Mouse (Mus musculus): ENCODE results near the gene Cbx4. TPM values are rescaled to one million over a fixed set of nuclear protein-coding genes. Genes with fewer than 3 reads are reported as not detected.

The Cbx4 gene
- polyA plus RNA-seq, 1 experiment = 17.2 TPM

DNA sequence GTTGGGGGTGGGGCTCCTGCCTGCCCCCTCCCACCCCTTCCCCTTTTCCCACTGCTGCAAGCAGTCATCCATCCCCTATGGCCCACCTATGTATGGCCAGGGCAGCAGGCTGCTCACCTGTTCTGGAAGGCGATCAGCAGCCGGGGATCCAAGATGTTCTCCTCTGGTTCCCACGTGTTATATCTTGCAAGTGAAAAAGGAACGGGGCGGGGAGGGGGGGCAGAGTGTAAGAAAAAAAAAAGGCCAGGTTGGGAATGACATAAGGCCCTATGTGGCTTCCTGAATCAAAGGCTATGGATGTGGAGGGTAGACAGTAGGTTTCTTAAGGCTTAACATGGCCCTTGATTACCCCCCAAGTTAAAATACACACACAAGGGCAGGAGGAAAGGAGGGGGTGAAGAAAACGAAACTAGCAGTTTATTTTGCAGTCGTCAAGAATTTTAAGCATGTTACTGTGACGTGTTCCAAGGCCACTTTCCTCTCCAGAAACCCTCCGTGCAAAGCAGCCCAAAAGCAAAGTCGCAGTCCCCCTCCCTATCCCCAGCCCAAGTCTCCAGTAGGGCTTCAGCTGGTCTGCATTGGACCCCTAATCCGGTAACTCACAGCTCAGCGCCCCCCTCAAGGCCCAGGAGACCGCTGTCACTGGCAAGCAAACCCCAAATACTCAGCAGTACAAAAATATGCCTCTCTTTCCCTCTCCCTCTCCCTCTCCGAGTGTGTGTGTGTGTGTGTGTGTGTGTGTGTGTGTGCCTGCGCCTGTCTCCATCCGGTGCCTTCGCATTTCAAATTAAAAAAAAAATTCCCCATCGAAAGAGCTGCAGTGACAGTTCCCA lies 1.4 kb downstream of the Cbx4 start:
- Histone ChIP-seq H3K4me3 (ENCODE audit: extremely low read depth, insufficient read depth, insufficient read length) (peak overlapping the region; percentile 96), H3K4me1 (ENCODE audit: control insufficient read depth, insufficient read depth, insufficient read length) (peaks cover 28% of the 10 kb centered on the region), H3K27ac (ENCODE audit: insufficient read depth, low read length) (peak overlapping the region; percentile 96), H3K27me3 (ENCODE audit: control insufficient read depth, insufficient read depth, low read length) (peaks cover 6% of the 10 kb centered on the region), H3K36me3 (ENCODE audit: control insufficient read depth, insufficient read depth, low read length) (peaks cover 20% of the 10 kb centered on the region)
- TF ChIP-seq POLR2A (IDR thresholded peaks at IDR 0.05; ENCODE audit: low read depth, low read length) = no peak
- WGBS = under 1% methylated on average over 18 of the region's 18 CpGs
- peak in 1 of 2 experiments; percentile 36 for DNase-seq (ENCODE audit: low read depth in 1 of 2, low spot score in 2 of 2)

- 3% methylated on average over 28 of the region's 28 CpGs for WGBS
- H3K27me3 ChIP-seq (ENCODE audit: control insufficient read depth, insufficient read depth, low read length) = peaks cover 4% of the 10 kb centered on the region
- H3K36me3 ChIP-seq (ENCODE audit: control insufficient read depth, insufficient read depth, low read length) = peaks cover 26% of the 10 kb centered on the region
- H3K4me1 ChIP-seq (ENCODE audit: control insufficient read depth, insufficient read depth, insufficient read length) = peaks cover 26% of the 10 kb centered on the region
- DNase-seq (ENCODE audit: low read depth in 1 of 2, low spot score in 2 of 2) = peak in 1 of 2 experiments; percentile 43
- TF ChIP-seq POLR2A (IDR thresholded peaks at IDR 0.05; ENCODE audit: low read depth, low read length) (no peak), CTCF (IDR thresholded peaks at IDR 0.05; ENCODE audit: extremely low read depth, insufficient read depth, insufficient read length, insufficient replicate concordance) (peak; percentile 4; the same call in 1 of the 2 replicates)
- H3K4me3 ChIP-seq (ENCODE audit: extremely low read depth, insufficient read depth, insufficient read length) = peak overlapping the region; percentile 96
- peak overlapping the region; percentile 96 for H3K27ac ChIP-seq (ENCODE audit: insufficient read depth, low read length)
Observed at GRCm38 (mm10) chr11:119083724-119084445, 2.1 kb downstream of the Cbx4 start.

DNA sequence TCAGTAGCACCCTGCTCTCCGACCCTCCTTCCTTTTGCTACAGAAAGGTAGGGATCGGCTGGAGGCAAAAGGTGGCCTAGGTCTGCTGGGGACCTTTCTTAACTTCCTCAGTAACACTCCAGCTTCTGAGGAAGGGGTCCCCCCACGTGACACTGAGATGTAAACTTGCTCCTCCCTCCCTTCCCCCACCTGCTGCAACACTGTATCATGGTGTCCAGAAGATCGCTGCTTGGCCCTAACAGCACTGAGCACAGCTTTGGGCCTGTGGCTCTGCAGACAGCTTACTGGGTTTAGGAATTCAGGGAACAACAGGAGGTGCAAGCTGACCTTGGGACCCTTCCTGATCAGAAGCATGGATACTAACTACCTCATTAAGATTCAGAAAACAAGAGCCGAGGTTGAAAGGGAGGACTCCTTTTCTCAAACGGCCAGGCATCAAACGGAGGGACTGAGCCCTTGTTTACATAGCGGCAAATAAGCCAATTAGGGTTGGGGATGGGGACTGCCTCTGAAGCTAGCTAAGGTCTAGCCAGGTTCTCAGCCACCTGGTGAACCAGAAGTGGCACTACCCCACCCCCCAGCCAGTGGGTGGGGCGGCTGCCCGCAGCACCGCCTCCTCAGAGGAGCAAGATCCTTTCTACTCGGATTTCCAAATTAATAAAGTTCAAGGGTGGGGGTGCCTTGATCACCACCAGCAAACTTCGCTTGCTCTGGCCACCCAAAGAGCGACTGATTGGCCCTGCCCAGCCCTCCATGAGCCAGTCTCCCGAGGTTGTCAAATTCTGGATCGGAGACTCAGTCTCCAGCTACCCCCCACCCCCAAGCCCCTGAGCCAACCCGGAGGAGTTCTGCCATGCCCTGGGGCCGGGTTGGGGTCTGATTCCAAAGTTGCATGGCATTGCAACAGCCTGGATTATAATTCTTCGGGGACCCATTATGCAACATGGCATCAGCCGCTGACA lies 3.1 kb downstream of the Cbx4 start:
- H3K36me3 ChIP-seq (ENCODE audit: control insufficient read depth, insufficient read depth, low read length) = peaks cover 26% of the 10 kb centered on the region
- no peak overlapping the region for H3K4me3 ChIP-seq (ENCODE audit: extremely low read depth, insufficient read depth, insufficient read length)
- TF ChIP-seq POLR2A (IDR thresholded peaks at IDR 0.05; ENCODE audit: low read depth, low read length) = no peak
- TF ChIP-seq CTCF (IDR thresholded peaks at IDR 0.05; ENCODE audit: extremely low read depth, insufficient read depth, insufficient read length, insufficient replicate concordance) = no peak
- H3K27ac ChIP-seq (ENCODE audit: insufficient read depth, low read length) = no peak overlapping the region; the same call in 1 of the 2 replicates
- peak in 1 of 2 experiments; percentile 19 for DNase-seq (ENCODE audit: low read depth in 1 of 2, low spot score in 2 of 2)
- H3K27me3 ChIP-seq (ENCODE audit: control insufficient read depth, insufficient read depth, low read length) = no peaks in the 10 kb centered on the region
- WGBS = 54% methylated on average over 20 of the region's 20 CpGs
- peaks cover 21% of the 10 kb centered on the region for H3K4me1 ChIP-seq (ENCODE audit: control insufficient read depth, insufficient read depth, insufficient read length)

DNA sequence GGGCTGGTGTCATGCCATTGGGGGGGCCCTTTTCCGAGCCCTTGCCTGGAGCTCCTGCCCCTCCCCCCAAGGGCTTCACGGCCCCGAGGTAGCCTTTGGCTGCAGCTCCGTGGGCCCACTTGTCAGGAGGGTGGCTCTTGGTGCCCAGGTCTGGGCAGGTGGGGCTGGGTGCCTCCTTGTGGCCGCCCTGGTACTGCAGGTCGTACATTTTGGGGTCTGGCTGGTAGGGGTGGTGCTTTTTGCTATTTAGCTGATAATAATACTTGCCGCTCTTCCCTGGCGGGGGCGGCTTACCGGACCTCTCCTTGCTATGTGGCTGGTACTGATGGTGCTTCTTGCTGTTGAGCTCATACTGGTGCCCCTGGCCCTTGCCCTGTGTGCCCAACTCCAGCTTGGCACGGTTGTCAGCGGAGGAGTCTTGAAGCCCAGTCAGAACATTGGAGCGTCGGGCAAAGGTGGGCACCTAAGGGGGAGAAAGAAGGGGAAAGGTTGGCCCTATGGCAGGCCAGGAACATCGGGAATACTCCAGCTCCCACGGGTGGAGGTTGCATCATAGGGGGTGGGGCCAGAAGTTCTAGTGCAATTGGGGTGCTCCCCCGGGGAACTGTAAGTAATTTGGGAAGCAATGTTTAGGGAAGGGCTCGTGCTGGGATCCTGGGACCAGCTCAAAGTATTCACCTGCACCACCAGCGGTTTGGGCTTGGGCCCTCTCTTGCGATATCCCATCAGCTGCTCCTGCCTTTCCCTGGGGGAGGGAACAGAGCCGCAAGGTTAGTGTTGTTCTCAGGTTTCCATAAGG lies 4.0 kb downstream of the Cbx4 start:
- 78% methylated on average over 21 of the region's 21 CpGs for WGBS
- peak; percentile 61; the same call in 1 of the 2 replicates for TF ChIP-seq CTCF (IDR thresholded peaks at IDR 0.05; ENCODE audit: extremely low read depth, insufficient read depth, insufficient read length, insufficient replicate concordance)
- TF ChIP-seq POLR2A (IDR thresholded peaks at IDR 0.05; ENCODE audit: low read depth, low read length) = no peak
- H3K4me1 ChIP-seq (ENCODE audit: control insufficient read depth, insufficient read depth, insufficient read length) = peaks cover 12% of the 10 kb centered on the region

GRCm38 (mm10) chr11:119081148-119081838 lies 4.7 kb downstream of the Cbx4 start:
- H3K36me3 ChIP-seq (ENCODE audit: control insufficient read depth, insufficient read depth, low read length) = peaks cover 26% of the 10 kb centered on the region
- WGBS = 95% methylated on average over 46 of the region's 47 CpGs
- TF ChIP-seq CTCF (IDR thresholded peaks at IDR 0.05; ENCODE audit: extremely low read depth, insufficient read depth, insufficient read length, insufficient replicate concordance) = no peak
- TF ChIP-seq POLR2A (IDR thresholded peaks at IDR 0.05; ENCODE audit: low read depth, low read length) = no peak
- H3K4me1 ChIP-seq (ENCODE audit: control insufficient read depth, insufficient read depth, insufficient read length) = peaks cover 8% of the 10 kb centered on the region
- no peak for DNase-seq (ENCODE audit: low read depth in 1 of 2, low spot score in 2 of 2)
- no peaks in the 10 kb centered on the region for H3K27me3 ChIP-seq (ENCODE audit: control insufficient read depth, insufficient read depth, low read length)
- H3K27ac ChIP-seq (ENCODE audit: insufficient read depth, low read length) = no peak overlapping the region
- no peak overlapping the region for H3K4me3 ChIP-seq (ENCODE audit: extremely low read depth, insufficient read depth, insufficient read length)

More for the DNA sequence above, 4.0 kb downstream of the Cbx4 start:
- Histone ChIP-seq H3K36me3 (ENCODE audit: control insufficient read depth, insufficient read depth, low read length) (peaks cover 26% of the 10 kb centered on the region), H3K27ac (ENCODE audit: insufficient read depth, low read length) (no peak overlapping the region), H3K4me3 (ENCODE audit: extremely low read depth, insufficient read depth, insufficient read length) (no peak overlapping the region), H3K27me3 (ENCODE audit: control insufficient read depth, insufficient read depth, low read length) (no peaks in the 10 kb centered on the region)
- DNase-seq (ENCODE audit: low read depth in 1 of 2, low spot score in 2 of 2) = peak in 1 of 2 experiments; percentile 63

All from spleen, adult 2 months (tissue).